Mouse (Mus musculus): ENCODE measurements around the gene Olfr221.

GRCm38 (mm10) chr14:51984247-51985231, 57.7 kb downstream of the Olfr221 start, which contains the start of gene Arhgef40:
- no peak for TF ChIP-seq POLR2A (IDR thresholded peaks at IDR 0.05; ENCODE audit: low read depth, low read length)
- TF ChIP-seq CTCF (IDR thresholded peaks at IDR 0.05; ENCODE audit: extremely low read depth, insufficient read depth, insufficient read length, insufficient replicate concordance), result no peak

All from spleen, adult 2 months (tissue).